Mouse (Mus musculus): ENCODE measurements around the gene Mybpc2.

DNA sequence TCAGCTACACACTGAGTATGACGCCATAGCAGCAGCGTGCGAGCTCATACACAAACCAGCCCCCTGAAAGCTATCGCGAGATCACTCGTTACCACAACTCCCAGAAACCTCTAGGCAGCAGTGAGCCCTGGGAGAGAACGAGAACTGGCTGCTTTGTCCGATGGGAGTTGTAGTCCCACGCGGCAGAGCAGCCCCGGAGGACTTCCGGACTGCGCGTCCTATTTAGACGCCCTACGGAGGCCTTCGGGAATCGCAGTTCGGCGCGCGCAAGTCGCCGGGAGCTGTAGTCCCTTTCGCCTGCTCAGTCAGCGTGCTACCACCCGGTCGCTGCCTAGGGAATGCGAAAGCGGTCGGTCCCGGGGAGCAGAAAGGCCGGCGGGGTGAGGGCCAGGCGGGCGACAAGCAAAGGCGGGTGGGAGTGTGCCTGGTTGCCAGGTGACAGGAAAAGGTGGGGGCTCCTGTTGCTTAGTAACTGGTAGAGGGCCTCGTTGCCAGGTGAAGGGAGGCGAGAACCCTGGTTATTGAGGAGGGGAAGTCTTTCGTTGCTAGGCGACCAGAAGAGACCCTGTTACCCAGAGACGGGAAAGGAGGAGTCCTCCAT is 56.5 kb downstream of the Mybpc2 start, which contains the start of gene Josd2:
- TF ChIP-seq POLR2A (IDR thresholded peaks at IDR 0.05; ENCODE audit: insufficient read depth, low read depth, low read length) (peak; percentile 63), CTCF (IDR thresholded peaks at IDR 0.05; ENCODE audit: insufficient read depth, low read depth, low read length) (no peak)

Measured in olfactory bulb, adult 2 months (tissue).